Mouse (Mus musculus) neural tube, embryonic 14.5 days (tissue): ENCODE data around the gene Cacna2d2. TPM values are rescaled to one million over a fixed set of nuclear protein-coding genes. Genes with fewer than 3 reads are reported as not detected.

Experiments used
- ATAC-seq: fragments of 200-750 bp; cut with Nextera tagmentation; 2 replicates; pipeline ENCODE4 v1.8.0; 2017; ENCODE audit warnings: low read depth, mild to moderate bottlenecking, moderate TSS enrichment, moderate library complexity
- H3K27ac ChIP-seq: fragments of 300-500 bp; sonication (generic); 2 replicates; pipeline ENCODE4 v1.5.1; 2014; ENCODE audit warnings: low read depth, mild to moderate bottlenecking, control low read depth, low read length, moderate library complexity, mixed read lengths
- H3K27me3 ChIP-seq: fragments of 300-500 bp; sonication (generic); 2 replicates; pipeline ENCODE4 v1.6.1; 2014; ENCODE audit warnings: low read length; ENCODE audit not compliant: control insufficient read depth, insufficient read depth
- H3K36me3 ChIP-seq: fragments of 300-500 bp; sonication (generic); 2 replicates; pipeline ENCODE4 v1.6.1; 2014; ENCODE audit warnings: low read length, mixed read lengths; ENCODE audit not compliant: control insufficient read depth, insufficient read depth
- H3K4me1 ChIP-seq: fragments of 300-500 bp; sonication (generic); 2 replicates; pipeline ENCODE4 v1.6.1; 2014; ENCODE audit warnings: low read length; ENCODE audit not compliant: control insufficient read depth, insufficient read depth
- H3K4me2 ChIP-seq: fragments of 300-500 bp; sonication (generic); 2 replicates; pipeline ENCODE4 v1.6.1; 2014; ENCODE audit warnings: mild to moderate bottlenecking, low read depth, low read length, control low read depth
- H3K4me3 ChIP-seq: fragments of 300-500 bp; sonication (generic); 2 replicates; pipeline ENCODE4 v1.5.1; 2014; ENCODE audit warnings: low read depth, low read length, control low read depth, mixed read lengths
- H3K9ac ChIP-seq: fragments of 300-500 bp; sonication (generic); replicated peaks from 2 replicates; pipeline ENCODE4 v1.6.1; 2014; ENCODE audit warnings: low read depth, mild to moderate bottlenecking, control low read depth, low read length, mixed read lengths
- H3K9me3 ChIP-seq: fragments of 300-500 bp; sonication (generic); 2 replicates; pipeline ENCODE4 v1.6.1; 2016; ENCODE audit warnings: low read length; ENCODE audit not compliant: control insufficient read depth
- WGBS: fragments of 180-500 bp; shearing (Covaris S2); extraction: QIAGEN DNeasy Blood & Tissue Kit; methylation state at CpG from one replicate; pipeline ENCODE4 v1.1.7; 2014; 5-methylcytosine and 5-hydroxymethylcytosine counted together
- polyA plus RNA-seq: library from polyadenylated mRNA; unstranded; fragments of >200 nt; fragmentation: Nextera tagmentation; extraction: Ambion mirVana; gene quantifications from 2 replicates; pipeline ENCODE4 v1.2.1, GENCODE M21; 2014

The Cacna2d2 gene
- polyA plus RNA-seq, 1 experiment from 2014 or later = 10.6 TPM

GRCm38 (mm10) chr9:107522400-107522711 lies 122.9 kb downstream of the Cacna2d2 start:
- H3K27me3 ChIP-seq = peaks cover 15% of the 10 kb centered on the region
- WGBS = 28% methylated on average over 2 of the region's 2 CpGs
- no peak overlapping the region for H3K4me3 ChIP-seq
- peaks cover 7% of the 10 kb centered on the region for H3K4me1 ChIP-seq
- H3K36me3 ChIP-seq = peaks cover 3% of the 10 kb centered on the region; the same call in 1 of the 2 replicates
- no peak overlapping the region for H3K4me2 ChIP-seq
- H3K27ac ChIP-seq = no peak overlapping the region
- 0 out of 2 replicates have a peak overlapping the region, but pooled peaks have one; percentile 34 for H3K9ac ChIP-seq
- H3K9me3 ChIP-seq = no peaks in the 10 kb centered on the region
- 0 out of 2 replicates have a peak, but pooled peaks have one; percentile 3 for ATAC-seq

- Histone ChIP-seq H3K4me1 (peaks cover 7% of the 10 kb centered on the region; the same call in 1 of the 2 replicates), H3K9me3 (no peaks in the 10 kb centered on the region), H3K36me3 (no peaks in the 10 kb centered on the region; the same call in 1 of the 2 replicates), H3K4me3 (peak overlapping the region; percentile 12; the same call in 1 of the 2 replicates), H3K27me3 (peaks cover 15% of the 10 kb centered on the region), H3K4me2 (peak overlapping the region; percentile 40), H3K9ac (no peak overlapping the region), H3K27ac (no peak overlapping the region)
- ATAC-seq = peak; percentile 56; the same call in 1 of the 2 replicates
- WGBS = 7% methylated on average over 44 of the region's 44 CpGs
Observed at GRCm38 (mm10) chr9:107526198-107527026, 127.0 kb downstream of the Cacna2d2 start.

GRCm38 (mm10) chr9:107533791-107534407 lies 134.5 kb downstream of the Cacna2d2 start, which contains the start of gene Tmem115:
Gene Tmem115 (plus strand): TSS chr9:107533945.
- peaks cover 25% of the 10 kb centered on the region for H3K4me1 ChIP-seq
- peak within 1 kb of the TSS; percentile 68 for H3K27ac ChIP-seq
- WGBS = under 1% methylated on average over 47 of the region's 48 CpGs
- peak within 1 kb of the TSS; percentile 84 for H3K4me3 ChIP-seq
- H3K9ac ChIP-seq = peak within 1 kb of the TSS; percentile 85
- ATAC-seq = peak; percentile 98
- H3K4me2 ChIP-seq = peak within 1 kb of the TSS; percentile 100
- no peaks in the 10 kb centered on the region for H3K27me3 ChIP-seq
- peaks cover 12% of the 10 kb centered on the region for H3K36me3 ChIP-seq
- H3K9me3 ChIP-seq = no peaks in the 10 kb centered on the region

GRCm38 (mm10) chr9:107534408-107535202 lies 135.2 kb downstream of the Cacna2d2 start:
- Histone ChIP-seq H3K4me2 (peak overlapping the region; percentile 100), H3K4me3 (peak overlapping the region; percentile 84), H3K27ac (peak overlapping the region; percentile 68), H3K36me3 (peaks cover 17% of the 10 kb centered on the region), H3K9me3 (no peaks in the 10 kb centered on the region), H3K4me1 (peaks cover 25% of the 10 kb centered on the region), H3K27me3 (no peaks in the 10 kb centered on the region), H3K9ac (peak overlapping the region; percentile 85)
- 1% methylated on average over 40 of the region's 40 CpGs for WGBS
- ATAC-seq = peak; percentile 6; the same call in 1 of the 2 replicates

GRCm38 (mm10) chr9:107538231-107538630 lies 138.8 kb downstream of the Cacna2d2 start:
- Histone ChIP-seq H3K4me2 (no peak overlapping the region), H3K4me3 (no peak overlapping the region), H3K27ac (no peak overlapping the region), H3K36me3 (peaks cover 22% of the 10 kb centered on the region), H3K9me3 (no peaks in the 10 kb centered on the region), H3K27me3 (no peaks in the 10 kb centered on the region), H3K4me1 (peaks cover 37% of the 10 kb centered on the region), H3K9ac (no peak overlapping the region)
- WGBS = 95% methylated on average over 7 of the region's 7 CpGs
- ATAC-seq = no peak

GRCm38 (mm10) chr9:107538711-107539110 lies 139.3 kb downstream of the Cacna2d2 start:
- whole genome bisulfite sequencing = 95% methylated on average over 3 of the region's 3 CpGs
- no peak for ATAC-seq

GRCm38 (mm10) chr9:107539940-107540339 lies 140.5 kb downstream of the Cacna2d2 start:
- H3K9ac ChIP-seq = no peak overlapping the region
- peaks cover 35% of the 10 kb centered on the region for H3K4me1 ChIP-seq
- no peak overlapping the region for H3K4me2 ChIP-seq
- 92% methylated on average over 8 of the region's 8 CpGs for WGBS
- peaks cover 30% of the 10 kb centered on the region for H3K36me3 ChIP-seq
- H3K27me3 ChIP-seq = no peaks in the 10 kb centered on the region
- H3K4me3 ChIP-seq = no peak overlapping the region
- H3K9me3 ChIP-seq = no peaks in the 10 kb centered on the region
- ATAC-seq = no peak
- no peak overlapping the region for H3K27ac ChIP-seq

More at GRCm38 (mm10) chr9:107538711-107539110, 139.3 kb downstream of the Cacna2d2 start:
- Histone ChIP-seq H3K4me1 (peaks cover 37% of the 10 kb centered on the region), H3K9me3 (no peaks in the 10 kb centered on the region), H3K9ac (no peak overlapping the region), H3K36me3 (peaks cover 22% of the 10 kb centered on the region), H3K4me3 (no peak overlapping the region), H3K27me3 (no peaks in the 10 kb centered on the region), H3K4me2 (no peak overlapping the region), H3K27ac (no peak overlapping the region)

- no peak for ATAC-seq
- H3K27ac ChIP-seq = no peak overlapping the region
- peaks cover 33% of the 10 kb centered on the region for H3K36me3 ChIP-seq
- no peaks in the 10 kb centered on the region for H3K27me3 ChIP-seq
- no peak overlapping the region for H3K9ac ChIP-seq
- no peak overlapping the region for H3K4me3 ChIP-seq
- no peak overlapping the region for H3K4me2 ChIP-seq
- no peaks in the 10 kb centered on the region for H3K9me3 ChIP-seq
- H3K4me1 ChIP-seq = peaks cover 31% of the 10 kb centered on the region
- WGBS = 79% methylated on average over 4 of the region's 4 CpGs
Observed at GRCm38 (mm10) chr9:107540420-107540819, 141.0 kb downstream of the Cacna2d2 start.
